Mouse (Mus musculus): ENCODE data around the gene Gm20388.

The Gm20388 gene

GRCm38 (mm10) chr8:122637230-122637629 is 2726.6 kb downstream of the Gm20388 start:
- DNase-seq (ENCODE audit: low spot score), result no peak

- peak; percentile 26 for DNase-seq (ENCODE audit: low spot score)
These were observed 2728.0 kb downstream of the Gm20388 start for GRCm38 (mm10) chr8:122638601-122639000.

GRCm38 (mm10) chr8:122639521-122640248 is 2729.0 kb downstream of the Gm20388 start:
- peak; percentile 53 for DNase-seq (ENCODE audit: low spot score)

GRCm38 (mm10) chr8:122640825-122641224 is 2730.2 kb downstream of the Gm20388 start:
- no peak for DNase-seq (ENCODE audit: low spot score)

- DNase-seq (ENCODE audit: low spot score), result no peak
These were observed 2730.8 kb downstream of the Gm20388 start for GRCm38 (mm10) chr8:122641406-122641805.

- DNase-seq (ENCODE audit: low spot score), result no peak
These were observed 2731.4 kb downstream of the Gm20388 start for GRCm38 (mm10) chr8:122642071-122642470.

- DNase-seq (ENCODE audit: low spot score), result no peak
These were observed 2733.7 kb downstream of the Gm20388 start for GRCm38 (mm10) chr8:122644175-122644954.

- DNase-seq (ENCODE audit: low spot score), result no peak
These were observed 2735.7 kb downstream of the Gm20388 start for GRCm38 (mm10) chr8:122646337-122646736.

- no peak for DNase-seq (ENCODE audit: low spot score)
These were observed 2737.7 kb downstream of the Gm20388 start for GRCm38 (mm10) chr8:122648192-122648970.

GRCm38 (mm10) chr8:122651326-122651921 is 2740.8 kb downstream of the Gm20388 start:
- no peak for DNase-seq (ENCODE audit: low spot score)

GRCm38 (mm10) chr8:122652643-122653042 is 2742.0 kb downstream of the Gm20388 start:
- no peak for DNase-seq (ENCODE audit: low spot score)

GRCm38 (mm10) chr8:122654768-122655167 is 2744.1 kb downstream of the Gm20388 start:
- DNase-seq (ENCODE audit: low spot score), result no peak

- DNase-seq (ENCODE audit: low spot score), result no peak
These were observed 2745.7 kb downstream of the Gm20388 start for GRCm38 (mm10) chr8:122656056-122656999.

- no peak for DNase-seq (ENCODE audit: low spot score)
These were observed 2747.6 kb downstream of the Gm20388 start for GRCm38 (mm10) chr8:122658149-122658806.

GRCm38 (mm10) chr8:122658807-122659160 is 2748.1 kb downstream of the Gm20388 start:
- DNase-seq (ENCODE audit: low spot score), result no peak

GRCm38 (mm10) chr8:122660022-122660421 is 2749.4 kb downstream of the Gm20388 start:
- no peak for DNase-seq (ENCODE audit: low spot score)

- no peak for DNase-seq (ENCODE audit: low spot score)
These were observed 2750.5 kb downstream of the Gm20388 start for GRCm38 (mm10) chr8:122661138-122661537.

GRCm38 (mm10) chr8:122661894-122662293 is 2751.3 kb downstream of the Gm20388 start:
- DNase-seq (ENCODE audit: low spot score), result no peak

- no peak for DNase-seq (ENCODE audit: low spot score)
These were observed 2752.5 kb downstream of the Gm20388 start for GRCm38 (mm10) chr8:122663106-122663505.

GRCm38 (mm10) chr8:122663670-122664069 is 2753.0 kb downstream of the Gm20388 start:
- DNase-seq (ENCODE audit: low spot score), result no peak

Data from retina, embryonic 14.5 days (tissue).